Mouse (Mus musculus) G1E (cell line): Measurements from ENCODE around the gene AC109138.7. TPM values are rescaled to one million over a fixed set of nuclear protein-coding genes. Genes with fewer than 3 reads are reported as not detected.

Experiments used
- ATAC-seq: 2 replicates; pipeline ENCODE4 v1.8.0; 2016; ENCODE audit warnings: mild to moderate bottlenecking; ENCODE audit not compliant: insufficient number of reproducible peaks, poor library complexity, low FRiP score, severe bottlenecking; ENCODE audit errors: extremely low read depth
- DNase-seq: peaks from one replicate; pipeline ENCODE4 v3.0.0; 2012; ENCODE audit warnings: low spot score
- H3K27me3 ChIP-seq: 2 replicates; pipeline ENCODE4 v1.6.1; 2012; ENCODE audit warnings: mild to moderate bottlenecking, low read length, inconsistent platforms; ENCODE audit not compliant: insufficient read depth
- H3K36me3 ChIP-seq: replicated peaks from 2 replicates; pipeline ENCODE3; 2012; ENCODE audit warnings: mild to moderate bottlenecking, inconsistent platforms
- H3K4me1 ChIP-seq: 2 replicates; pipeline ENCODE4 v1.6.1; 2012; ENCODE audit warnings: low read depth, low read length, inconsistent platforms, mixed read lengths; ENCODE audit not compliant: insufficient read depth
- H3K4me3 ChIP-seq: 2 replicates; pipeline ENCODE4 v1.5.1; 2012; ENCODE audit warnings: low read depth, mild to moderate bottlenecking, inconsistent platforms, low read length, moderate library complexity, mixed read lengths
- H3K9me3 ChIP-seq: replicated peaks from 2 replicates; pipeline ENCODE4 v1.6.1; 2012; ENCODE audit warnings: inconsistent platforms
- CTCF ChIP-seq: IDR thresholded peaks from 2 replicates; pipeline ENCODE4 v1.5.1; 2012; ENCODE audit warnings: low read depth, low read length, inconsistent platforms, mixed read lengths
- GATA1 ChIP-seq: IDR thresholded peaks from 2 replicates; pipeline ENCODE4 v1.6.1; 2012; ENCODE audit warnings: borderline replicate concordance, low read length, inconsistent platforms, mixed read lengths
- GATA2 ChIP-seq: IDR thresholded peaks from 2 replicates; pipeline ENCODE4 v1.6.1; 2012; ENCODE audit warnings: low read depth, low read length, inconsistent platforms, borderline replicate concordance
- POLR2AphosphoS5 ChIP-seq: IDR thresholded peaks from 2 replicates; pipeline ENCODE4 v1.6.1; 2012; ENCODE audit warnings: low read depth, low read length, inconsistent platforms; ENCODE audit not compliant: insufficient replicate concordance
- TAL1 ChIP-seq: conservative IDR thresholded peaks from 2 replicates; pipeline ENCODE4 v1.6.1; 2012; ENCODE audit warnings: low read depth, low read length, inconsistent platforms, mixed read lengths
- polyA plus RNA-seq: library from polyadenylated mRNA; stranded (reverse); fragments of >175 nt; gene quantifications from 2 replicates; pipeline ENCODE4 v1.2.3, GENCODE M21; 2012
- total RNA-seq, 2 experiments: library from RNA; stranded (forward) in 1 of 2; stranded (reverse) in 1 of 2; fragments of 200-1000 nt in 1 of 2; fragments of >200 nt in 1 of 2; fragmentation: Nextera tagmentation in 1 of 2; gene quantifications; 2 replicates each; pipeline ENCODE4 v1.2.3; 2014 to 2017

The AC109138.7 gene
- total and polyA plus RNA-seq, 3 experiments: 35.4 TPM; not detected in 2

GRCm38 (mm10) chr19:4206971-4207370, 7.2 kb upstream of the AC109138.7 start:
- Histone ChIP-seq H3K27me3 (peaks cover 77% of the 10 kb centered on the region), H3K36me3 (no peaks in the 10 kb centered on the region), H3K4me1 (peaks cover 26% of the 10 kb centered on the region), H3K4me3 (no peak overlapping the region), H3K9me3 (no peaks in the 10 kb centered on the region)
- DNase-seq (peak; percentile 79), ATAC-seq (peak; percentile 45; the same call in 1 of the 2 replicates)
- TF ChIP-seq GATA2 (no peak), POLR2AphosphoS5 (no peak), CTCF (peak; percentile 83)

- Histone ChIP-seq H3K4me1 (peaks cover 18% of the 10 kb centered on the region), H3K27me3 (peaks cover 87% of the 10 kb centered on the region), H3K36me3 (no peaks in the 10 kb centered on the region), H3K4me3 (no peak overlapping the region; the same call in 1 of the 2 replicates), H3K9me3 (no peaks in the 10 kb centered on the region)
- TF ChIP-seq TAL1 (no peak), POLR2AphosphoS5 (no peak), CTCF (no peak), GATA2 (no peak), GATA1 (no peak)
- no peak for ATAC-seq
- no peak for DNase-seq
Observed at GRCm38 (mm10) chr19:4208563-4208962, 5.6 kb upstream of the AC109138.7 start.

GRCm38 (mm10) chr19:4211891-4212588, 2.1 kb upstream of the AC109138.7 start:
- DNase-seq: no peak
- no peaks in the 10 kb centered on the region for H3K9me3 ChIP-seq
- H3K27me3 ChIP-seq: peaks cover 90% of the 10 kb centered on the region
- no peak for ATAC-seq
- H3K4me1 ChIP-seq: peaks cover 39% of the 10 kb centered on the region
- no peak for TF ChIP-seq TAL1
- TF ChIP-seq GATA1: no peak
- TF ChIP-seq POLR2AphosphoS5: no peak
- TF ChIP-seq CTCF: no peak
- no peak for TF ChIP-seq GATA2
- H3K36me3 ChIP-seq: no peaks in the 10 kb centered on the region
- no peak overlapping the region for H3K4me3 ChIP-seq

- Histone ChIP-seq H3K4me1 (peaks cover 33% of the 10 kb centered on the region), H3K4me3 (peak overlapping the region; percentile 60; the same call in 1 of the 2 replicates), H3K36me3 (no peaks in the 10 kb centered on the region), H3K9me3 (no peaks in the 10 kb centered on the region), H3K27me3 (peaks cover 92% of the 10 kb centered on the region)
- TF ChIP-seq CTCF: no peak
- no peak for TF ChIP-seq TAL1
- no peak for TF ChIP-seq POLR2AphosphoS5
- no peak for TF ChIP-seq GATA2
- TF ChIP-seq GATA1: no peak
- ATAC-seq (no peak), DNase-seq (no peak)
Observed at GRCm38 (mm10) chr19:4213524-4213974, 608 bp upstream of the AC109138.7 start.

GRCm38 (mm10) chr19:4214771-4215450, 754 bp downstream of the AC109138.7 start:
- Histone ChIP-seq H3K36me3 (no peaks in the 10 kb centered on the region), H3K4me1 (peaks cover 26% of the 10 kb centered on the region), H3K4me3 (peak overlapping the region; percentile 60; the same call in 1 of the 2 replicates), H3K27me3 (peaks cover 89% of the 10 kb centered on the region), H3K9me3 (no peaks in the 10 kb centered on the region)
- TF ChIP-seq CTCF (no peak), GATA2 (no peak), POLR2AphosphoS5 (no peak), GATA1 (no peak), TAL1 (no peak)
- ATAC-seq: no peak
- no peak for DNase-seq

- peaks cover 32% of the 10 kb centered on the region for H3K4me1 ChIP-seq
- no peak for DNase-seq
- no peaks in the 10 kb centered on the region for H3K36me3 ChIP-seq
- no peak overlapping the region; the same call in 1 of the 2 replicates for H3K4me3 ChIP-seq
- TF ChIP-seq GATA2: no peak
- no peak for TF ChIP-seq POLR2AphosphoS5
- TF ChIP-seq CTCF: no peak
- TF ChIP-seq TAL1: no peak
- no peak for TF ChIP-seq GATA1
- H3K27me3 ChIP-seq: peaks cover 89% of the 10 kb centered on the region
- ATAC-seq: no peak
- no peaks in the 10 kb centered on the region for H3K9me3 ChIP-seq
Observed at GRCm38 (mm10) chr19:4215451-4215840, 1.3 kb downstream of the AC109138.7 start.
